Mouse (Mus musculus): ENCODE data around the gene Smarce1. TPM values are rescaled to one million over a fixed set of nuclear protein-coding genes. Genes with fewer than 3 reads are reported as not detected.

Smarce1 gene
- 369 and 387 TPM in 2 replicates for polyA plus RNA-seq (2016; fragmentation: Nextera tagmentation; extraction: Ambion mirVana)

DNA sequence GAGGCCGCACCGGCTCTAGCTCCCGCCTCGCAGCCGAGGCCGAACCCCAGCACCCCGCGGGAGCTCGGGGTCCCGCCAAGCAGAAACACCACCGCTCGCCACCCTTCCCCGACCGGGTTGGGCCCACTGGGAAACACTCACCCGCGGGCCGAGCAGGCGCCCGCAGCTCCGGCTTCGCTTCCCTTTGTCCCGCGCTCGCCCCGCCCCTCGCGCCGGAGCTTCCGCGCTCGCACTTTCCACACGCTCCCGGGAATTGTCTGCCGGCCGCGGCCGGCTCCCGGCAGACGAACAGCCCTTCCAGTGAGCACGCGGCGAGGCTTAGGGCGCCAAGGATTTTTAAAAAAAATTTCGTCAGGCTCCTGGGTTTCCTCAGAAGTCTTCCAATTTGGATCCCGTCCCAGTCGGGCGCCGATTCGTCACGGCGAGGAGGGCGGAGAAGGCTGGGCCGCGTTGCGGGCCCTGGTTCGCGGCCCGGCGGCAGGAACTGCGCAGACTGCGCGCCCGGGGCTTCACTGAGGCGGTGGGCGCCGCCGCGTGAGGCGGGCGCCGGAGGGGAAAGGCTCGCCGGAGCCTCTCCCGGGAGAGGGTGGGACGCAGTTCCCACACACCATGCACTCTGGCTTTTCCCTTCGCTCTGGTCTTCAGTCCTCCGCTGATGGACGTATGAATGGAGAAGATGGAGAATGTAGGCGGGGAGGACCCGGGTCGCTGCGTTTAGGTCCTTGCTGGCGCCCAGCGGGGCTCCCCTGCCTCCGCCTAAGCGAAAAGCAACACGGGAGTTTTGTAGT, at the start of gene Smarce1:
Smarce1 (minus strand) TSS at position 757 of the 788 bp plus-strand sequence.
- Histone ChIP-seq H3K27ac (replicated peaks) (peak within 1 kb of the TSS; percentile 100), H3K9me3 (no peaks in the 10 kb centered on the region), H3K36me3 (replicated peaks) (peaks cover 28% of the 10 kb centered on the region), H3K27me3 (replicated peaks; ENCODE audit: low read depth, poor library complexity, severe bottlenecking) (no peaks in the 10 kb centered on the region), H3K4me1 (peaks cover 26% of the 10 kb centered on the region), H3K4me3 (peak within 1 kb of the TSS; percentile 93)
- under 1% methylated on average over 87 of the region's 87 CpGs for WGBS
- DNase-seq (ENCODE audit: low spot score): peak; percentile 87

DNA sequence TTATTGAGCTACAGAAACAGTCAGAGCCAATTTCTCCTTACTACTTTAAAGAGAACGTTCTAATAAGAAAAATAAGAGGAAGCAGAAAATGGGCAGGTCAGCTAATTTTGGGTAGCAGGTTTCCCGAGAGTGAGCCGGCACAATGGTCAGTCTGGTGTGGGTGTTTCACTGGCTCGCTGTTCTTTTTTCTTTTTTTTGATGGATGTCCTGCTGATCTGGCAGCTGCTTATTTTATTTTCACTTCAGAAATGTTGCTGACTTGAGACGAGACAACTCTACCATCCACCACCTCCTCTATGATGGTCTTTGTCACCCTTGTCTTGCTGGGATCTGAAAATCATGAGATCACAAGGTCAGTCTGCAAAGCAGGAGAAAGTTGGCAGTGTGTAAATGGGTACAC, 49.2 kb upstream of the Smarce1 start:
- Histone ChIP-seq H3K27me3 (replicated peaks; ENCODE audit: low read depth, poor library complexity, severe bottlenecking) (0 out of 2 replicates have a peak, but pooled peaks cover 3% of the 10 kb centered on the region), H3K4me3 (no peak overlapping the region), H3K4me1 (peaks cover 14% of the 10 kb centered on the region), H3K9me3 (no peaks in the 10 kb centered on the region), H3K36me3 (replicated peaks) (no peaks in the 10 kb centered on the region), H3K27ac (replicated peaks) (no peak overlapping the region)
- WGBS: 80% methylated on average over 5 of the region's 5 CpGs
- DNase-seq (ENCODE audit: low spot score): no peak

DNA sequence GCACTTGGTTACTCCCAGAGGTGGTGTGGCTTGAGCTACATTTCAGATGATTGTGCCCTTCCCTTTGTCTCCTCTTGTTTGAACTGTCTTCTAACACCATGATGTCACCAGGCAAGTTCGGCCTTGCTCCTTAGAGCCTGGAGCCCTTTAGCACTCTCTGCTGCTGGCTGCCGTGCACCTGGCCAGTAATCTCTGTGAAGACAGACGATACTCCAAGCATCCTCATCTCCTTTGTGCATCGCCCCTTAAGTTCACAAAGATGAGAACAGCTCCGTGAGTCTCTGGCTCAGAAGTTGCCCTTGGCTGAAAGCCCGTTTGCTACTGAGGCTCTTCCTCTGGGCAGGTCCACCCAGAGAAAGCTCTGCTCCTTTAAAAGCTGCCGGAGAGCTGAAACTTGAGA, 46.0 kb upstream of the Smarce1 start:
- Histone ChIP-seq H3K27me3 (replicated peaks; ENCODE audit: low read depth, poor library complexity, severe bottlenecking) (0 out of 2 replicates have a peak, but pooled peaks cover 4% of the 10 kb centered on the region), H3K4me3 (no peak overlapping the region), H3K36me3 (replicated peaks) (no peaks in the 10 kb centered on the region), H3K4me1 (peaks cover 7% of the 10 kb centered on the region), H3K9me3 (no peaks in the 10 kb centered on the region), H3K27ac (replicated peaks) (no peak overlapping the region)
- DNase-seq (ENCODE audit: low spot score): peak; percentile 30
- 57% methylated on average over 7 of the region's 7 CpGs for WGBS

DNA sequence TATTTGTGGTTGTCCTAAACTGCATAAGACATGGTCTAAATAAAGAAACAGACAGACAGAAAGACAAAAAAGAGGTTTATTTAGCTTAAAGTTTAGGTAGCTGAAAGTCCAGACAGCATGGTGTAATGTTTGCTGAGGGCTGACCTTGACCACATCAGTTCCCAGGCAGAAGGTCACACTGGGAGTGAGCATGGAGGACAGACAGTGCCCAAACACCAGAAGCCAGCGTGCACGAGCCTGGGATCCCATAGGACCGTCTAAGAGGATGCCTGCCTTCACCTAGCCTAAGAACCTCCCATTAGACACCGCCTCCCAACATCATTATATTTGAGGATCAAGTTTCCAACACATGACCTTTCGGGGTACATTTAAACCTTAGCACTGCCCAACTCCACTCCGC, 44.8 kb upstream of the Smarce1 start:
- Histone ChIP-seq H3K9me3 (no peaks in the 10 kb centered on the region), H3K27ac (replicated peaks) (no peak overlapping the region), H3K27me3 (replicated peaks; ENCODE audit: low read depth, poor library complexity, severe bottlenecking) (0 out of 2 replicates have a peak, but pooled peaks cover 4% of the 10 kb centered on the region), H3K4me1 (peaks cover 3% of the 10 kb centered on the region), H3K4me3 (no peak overlapping the region), H3K36me3 (replicated peaks) (no peaks in the 10 kb centered on the region)
- WGBS: 66% methylated on average over 6 of the region's 6 CpGs
- no peak for DNase-seq (ENCODE audit: low spot score)

DNA sequence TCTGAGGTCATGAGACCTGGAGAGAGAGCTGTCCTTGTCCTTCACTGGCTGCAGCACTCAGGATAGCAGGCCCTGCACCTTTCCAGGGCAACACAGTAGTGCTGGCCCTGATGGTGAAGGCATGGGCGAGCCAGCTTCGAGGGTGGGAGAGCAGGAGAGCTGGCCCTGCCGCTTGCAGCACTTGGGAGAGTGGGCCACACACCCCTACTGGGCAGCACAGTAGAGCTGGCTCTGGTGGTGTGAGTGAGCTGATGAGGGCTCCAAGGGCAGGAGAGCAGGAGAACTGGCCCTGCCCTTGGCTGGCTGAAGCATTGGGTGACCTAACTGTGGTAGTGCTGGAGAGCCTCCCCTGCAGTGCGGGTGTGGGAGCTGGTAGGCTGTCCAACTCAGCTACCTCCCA, 41.9 kb upstream of the Smarce1 start:
- 83% methylated on average over 4 of the region's 4 CpGs for WGBS
- Histone ChIP-seq H3K4me3 (no peak overlapping the region), H3K36me3 (replicated peaks) (no peaks in the 10 kb centered on the region), H3K27ac (replicated peaks) (no peak overlapping the region), H3K9me3 (no peaks in the 10 kb centered on the region), H3K27me3 (replicated peaks; ENCODE audit: low read depth, poor library complexity, severe bottlenecking) (0 out of 2 replicates have a peak, but pooled peaks cover 4% of the 10 kb centered on the region), H3K4me1 (peaks cover 8% of the 10 kb centered on the region)
- DNase-seq (ENCODE audit: low spot score): no peak

DNA sequence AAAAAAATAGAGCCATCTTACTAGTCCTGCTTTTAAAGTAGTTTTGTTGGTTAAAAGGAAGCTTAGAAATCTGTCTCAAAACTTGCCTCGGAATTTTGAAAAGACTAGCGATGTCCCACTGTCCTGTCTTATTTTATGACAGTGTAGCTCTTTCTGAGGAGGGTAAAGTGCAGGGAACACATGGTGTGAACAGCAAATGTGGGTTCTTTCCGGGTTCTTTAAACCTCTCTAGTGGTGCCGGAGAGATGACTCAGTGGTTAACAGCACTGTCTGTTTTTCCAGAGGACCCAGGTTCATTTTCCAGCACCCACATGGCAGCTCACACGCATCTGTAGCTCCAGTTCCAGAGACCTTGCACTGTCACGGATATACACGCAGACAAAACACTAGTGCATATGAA, 38.4 kb upstream of the Smarce1 start:
- H3K36me3 ChIP-seq (replicated peaks): no peaks in the 10 kb centered on the region
- DNase-seq (ENCODE audit: low spot score): no peak
- no peak overlapping the region for H3K27ac ChIP-seq (replicated peaks)
- no peak overlapping the region for H3K4me3 ChIP-seq
- H3K27me3 ChIP-seq (replicated peaks; ENCODE audit: low read depth, poor library complexity, severe bottlenecking): 0 out of 2 replicates have a peak, but pooled peaks cover 4% of the 10 kb centered on the region
- 80% methylated on average over 7 of the region's 7 CpGs for WGBS
- peaks cover 5% of the 10 kb centered on the region; the same call in 1 of the 2 replicates for H3K4me1 ChIP-seq
- no peaks in the 10 kb centered on the region for H3K9me3 ChIP-seq

DNA sequence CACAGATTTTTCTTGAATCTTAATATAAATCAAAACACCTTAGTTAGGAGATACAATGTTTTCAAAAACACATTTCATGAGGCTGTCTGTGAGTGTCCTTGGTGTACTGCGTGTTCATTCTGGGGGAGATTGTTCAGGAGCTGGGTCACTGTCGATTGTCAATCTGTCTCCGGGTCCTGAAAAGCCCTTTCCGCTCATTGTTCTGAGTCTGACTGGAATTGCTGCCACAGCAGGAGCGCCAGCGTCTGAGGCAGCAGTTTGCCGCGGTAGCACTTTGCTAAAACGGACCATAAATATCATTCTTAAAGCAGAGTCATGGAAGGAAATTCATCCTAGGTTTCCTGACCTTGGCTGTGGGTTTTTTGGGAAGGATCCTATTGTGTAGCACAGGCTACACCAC, 35.0 kb upstream of the Smarce1 start:
- 51% methylated on average over 9 of the region's 9 CpGs for WGBS
- Histone ChIP-seq H3K27me3 (replicated peaks; ENCODE audit: low read depth, poor library complexity, severe bottlenecking) (no peaks in the 10 kb centered on the region), H3K4me1 (peaks cover 5% of the 10 kb centered on the region; the same call in 1 of the 2 replicates), H3K4me3 (no peak overlapping the region), H3K36me3 (replicated peaks) (no peaks in the 10 kb centered on the region), H3K27ac (replicated peaks) (no peak overlapping the region), H3K9me3 (no peaks in the 10 kb centered on the region)
- no peak for DNase-seq (ENCODE audit: low spot score)

DNA sequence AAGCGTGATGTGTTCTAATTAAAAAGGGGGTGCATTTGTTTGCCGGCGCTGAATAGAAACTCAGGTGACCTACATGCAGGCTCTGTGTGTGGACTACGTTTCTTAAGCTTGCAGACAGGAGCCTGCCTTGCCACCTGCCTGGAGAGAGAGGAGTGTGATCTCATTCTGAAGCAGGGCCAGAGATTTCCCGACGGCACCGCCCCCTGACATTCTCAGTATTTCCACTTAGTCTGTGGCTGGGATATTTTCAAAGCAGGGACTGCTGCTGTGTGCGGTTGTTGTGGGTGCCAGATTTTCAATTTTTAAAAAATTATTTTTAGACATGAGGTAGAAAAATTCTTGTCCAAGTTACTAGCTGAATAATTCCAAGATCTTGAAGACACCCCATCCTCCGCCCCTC, 34.4 kb upstream of the Smarce1 start:
- Histone ChIP-seq H3K9me3 (no peaks in the 10 kb centered on the region), H3K36me3 (replicated peaks) (no peaks in the 10 kb centered on the region), H3K27me3 (replicated peaks; ENCODE audit: low read depth, poor library complexity, severe bottlenecking) (no peaks in the 10 kb centered on the region), H3K27ac (replicated peaks) (no peak overlapping the region), H3K4me1 (peaks cover 5% of the 10 kb centered on the region; the same call in 1 of the 2 replicates), H3K4me3 (no peak overlapping the region)
- WGBS: 76% methylated on average over 9 of the region's 9 CpGs
- DNase-seq (ENCODE audit: low spot score): no peak

DNA sequence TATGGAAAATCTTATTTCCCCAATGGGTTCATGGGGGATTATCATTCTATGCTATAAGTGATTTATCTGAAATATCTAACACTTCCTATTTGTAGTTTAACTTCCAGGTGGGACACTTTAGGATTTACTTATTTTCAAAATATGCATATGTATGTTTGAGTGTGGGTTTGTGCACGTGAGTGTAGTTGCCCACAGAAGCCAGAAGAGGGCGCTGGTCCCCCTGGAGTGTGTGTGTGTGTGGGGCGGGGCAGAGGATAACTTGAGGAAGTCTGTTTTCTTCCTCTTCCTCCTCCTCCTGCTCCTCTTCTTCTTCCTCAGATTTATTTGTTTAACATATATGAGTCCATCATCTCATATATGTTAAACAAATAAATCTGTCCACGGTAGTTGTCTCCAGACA, 25.4 kb upstream of the Smarce1 start:
- H3K9me3 ChIP-seq: no peaks in the 10 kb centered on the region
- no peaks in the 10 kb centered on the region for H3K36me3 ChIP-seq (replicated peaks)
- no peak overlapping the region for H3K4me3 ChIP-seq
- H3K27ac ChIP-seq (replicated peaks): no peak overlapping the region
- no peaks in the 10 kb centered on the region for H3K4me1 ChIP-seq
- DNase-seq (ENCODE audit: low spot score): no peak
- WGBS: 72% methylated on average over 4 of the region's 4 CpGs
- H3K27me3 ChIP-seq (replicated peaks; ENCODE audit: low read depth, poor library complexity, severe bottlenecking): no peaks in the 10 kb centered on the region

DNA sequence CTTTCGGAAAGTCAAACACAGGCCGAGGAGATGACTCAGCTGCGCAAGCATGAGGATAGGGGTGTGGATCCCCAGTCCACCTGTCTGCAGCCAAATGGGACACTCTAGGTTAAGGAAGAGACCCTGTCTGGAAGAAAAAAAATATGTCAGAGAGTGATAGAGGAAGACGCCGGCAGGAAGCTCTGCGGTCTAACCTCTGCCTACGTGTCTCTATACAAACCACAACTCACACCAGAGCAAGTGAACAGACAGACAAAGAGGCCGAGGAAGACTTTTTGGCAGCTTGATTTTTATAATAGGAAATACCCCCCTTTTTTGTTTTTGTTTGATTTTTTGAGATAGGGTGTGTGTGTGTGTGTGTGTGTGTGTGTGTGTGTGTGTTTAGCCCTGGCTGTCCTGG, 24.5 kb upstream of the Smarce1 start:
- no peak overlapping the region for H3K27ac ChIP-seq (replicated peaks)
- H3K9me3 ChIP-seq: no peaks in the 10 kb centered on the region
- no peaks in the 10 kb centered on the region for H3K36me3 ChIP-seq (replicated peaks)
- 95% methylated on average over 8 of the region's 8 CpGs for WGBS
- H3K27me3 ChIP-seq (replicated peaks; ENCODE audit: low read depth, poor library complexity, severe bottlenecking): no peaks in the 10 kb centered on the region
- no peak for DNase-seq (ENCODE audit: low spot score)
- H3K4me3 ChIP-seq: no peak overlapping the region
- peaks cover 4% of the 10 kb centered on the region; the same call in 1 of the 2 replicates for H3K4me1 ChIP-seq

DNA sequence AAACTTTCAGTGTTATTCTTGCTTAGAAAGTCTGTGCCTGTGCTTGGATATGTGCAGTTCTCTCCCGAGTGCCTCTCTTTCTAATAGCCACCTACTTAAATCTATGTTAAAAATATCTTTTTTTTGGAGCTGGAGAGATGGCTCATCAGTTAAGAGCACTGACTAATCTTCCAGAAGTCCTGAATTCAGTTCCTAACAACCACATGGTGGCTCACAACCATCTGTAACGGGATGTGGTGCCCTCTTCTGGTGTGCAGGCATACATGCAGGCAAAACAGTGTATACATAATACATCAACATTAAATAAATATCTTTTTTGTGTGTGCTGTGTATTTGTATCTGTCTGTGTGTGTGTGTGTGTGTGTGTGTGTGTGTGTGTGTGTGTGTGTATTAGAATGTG, 23.1 kb upstream of the Smarce1 start:
- peaks cover 5% of the 10 kb centered on the region; the same call in 1 of the 2 replicates for H3K4me1 ChIP-seq
- H3K27ac ChIP-seq (replicated peaks): no peak overlapping the region
- H3K4me3 ChIP-seq: no peak overlapping the region
- H3K36me3 ChIP-seq (replicated peaks): no peaks in the 10 kb centered on the region
- H3K27me3 ChIP-seq (replicated peaks; ENCODE audit: low read depth, poor library complexity, severe bottlenecking): no peaks in the 10 kb centered on the region
- 66% methylated on average over 2 of the region's 2 CpGs for WGBS
- H3K9me3 ChIP-seq: no peaks in the 10 kb centered on the region
- no peak for DNase-seq (ENCODE audit: low spot score)

DNA sequence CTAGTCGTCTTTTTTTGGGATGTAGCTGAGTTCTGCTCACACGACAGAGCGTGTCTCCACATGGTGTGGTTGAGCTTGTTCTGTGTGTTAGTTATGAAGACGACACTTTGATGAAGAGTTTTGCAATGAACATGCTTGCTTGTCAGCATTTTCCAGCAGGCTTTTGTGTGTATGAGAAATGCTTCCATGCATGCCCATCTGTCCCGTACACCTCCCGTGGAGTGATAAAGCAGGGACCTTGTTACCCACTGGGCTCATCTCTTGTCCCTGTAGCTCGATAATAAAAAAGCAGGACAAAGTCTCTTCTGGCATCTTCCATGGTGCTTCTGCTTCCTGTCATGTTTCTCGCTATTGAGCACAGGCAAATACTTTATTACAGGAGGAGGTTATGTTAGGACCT, 21.9 kb upstream of the Smarce1 start:
- Histone ChIP-seq H3K27ac (replicated peaks) (no peak overlapping the region), H3K36me3 (replicated peaks) (no peaks in the 10 kb centered on the region), H3K9me3 (no peaks in the 10 kb centered on the region), H3K4me3 (no peak overlapping the region), H3K27me3 (replicated peaks; ENCODE audit: low read depth, poor library complexity, severe bottlenecking) (no peaks in the 10 kb centered on the region), H3K4me1 (peaks cover 5% of the 10 kb centered on the region; the same call in 1 of the 2 replicates)
- no peak for DNase-seq (ENCODE audit: low spot score)
- WGBS: 79% methylated on average over 8 of the region's 8 CpGs

DNA sequence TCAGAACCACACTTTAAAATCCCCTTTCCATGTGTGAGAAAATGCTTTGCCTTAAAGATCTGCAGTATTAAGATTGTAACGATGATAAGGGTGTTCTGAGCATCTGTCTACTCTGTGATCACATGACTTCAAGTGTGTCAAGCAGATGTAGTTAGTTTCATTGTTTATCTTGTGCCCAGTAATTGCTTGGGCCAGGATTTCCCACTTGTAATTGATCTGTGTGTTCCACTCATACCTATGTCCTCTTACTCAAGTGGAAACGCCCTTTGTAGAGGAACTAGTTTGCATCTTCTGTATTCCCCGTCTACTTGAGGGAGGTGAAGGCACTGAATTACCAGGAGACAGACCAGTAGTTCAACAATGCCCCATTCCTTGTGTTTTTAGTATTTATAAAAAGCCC, 19.8 kb upstream of the Smarce1 start:
- no peak overlapping the region for H3K27ac ChIP-seq (replicated peaks)
- peaks cover 5% of the 10 kb centered on the region; the same call in 1 of the 2 replicates for H3K4me1 ChIP-seq
- no peak for DNase-seq (ENCODE audit: low spot score)
- no peaks in the 10 kb centered on the region for H3K36me3 ChIP-seq (replicated peaks)
- H3K9me3 ChIP-seq: no peaks in the 10 kb centered on the region
- H3K27me3 ChIP-seq (replicated peaks; ENCODE audit: low read depth, poor library complexity, severe bottlenecking): no peaks in the 10 kb centered on the region
- WGBS: 67% methylated on average over 3 of the region's 3 CpGs
- no peak overlapping the region for H3K4me3 ChIP-seq

All from embryonic facial prominence, embryonic 10.5 days (tissue).